Mouse (Mus musculus): ENCODE measurements around the gene Olfr1256. TPM values are rescaled to one million over a fixed set of nuclear protein-coding genes. Genes with fewer than 3 reads are reported as not detected.
A peak's percentile ranks its signal among the peaks of the same experiment; 100 is the strongest.

The Olfr1256 gene
- polyA plus RNA-seq (2016; fragmentation: Nextera tagmentation; extraction: Ambion mirVana) = not detected in 2 replicates

DNA sequence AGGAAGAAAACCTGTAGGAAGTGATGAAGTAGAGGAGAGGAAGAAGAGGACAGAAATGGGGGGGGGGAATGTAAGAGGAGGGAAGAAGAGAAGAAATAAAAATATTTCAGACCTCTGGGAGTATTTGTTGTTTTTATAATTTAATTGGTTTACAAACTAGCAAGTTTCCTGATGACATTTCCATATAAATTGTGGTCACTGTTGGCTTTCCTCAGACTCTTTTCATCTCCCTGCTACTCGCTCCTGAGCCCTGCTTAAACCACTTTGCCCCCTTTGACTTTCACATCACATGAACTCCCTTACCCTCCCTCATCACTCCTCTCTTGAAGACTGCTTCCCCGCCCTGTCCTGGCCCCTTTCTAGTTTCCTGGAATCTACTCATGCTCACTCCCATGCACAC lies at the start of gene Olfr1256:
TSS of gene Olfr1256 (minus strand) at position 101 of the 400 bp plus-strand sequence.
- 57% methylated on average over 2 of the region's 2 CpGs for WGBS
- H3K4me3 ChIP-seq = no peak within 1 kb of the TSS
- H3K9me3 ChIP-seq = no peaks in the 10 kb centered on the region
- no peak for ATAC-seq (ENCODE audit: low FRiP score, low read depth)
- no peak within 1 kb of the TSS for H3K27ac ChIP-seq (replicated peaks)
- no peaks in the 10 kb centered on the region for H3K36me3 ChIP-seq
- no peak within 1 kb of the TSS for H3K4me2 ChIP-seq (replicated peaks)
- no peaks in the 10 kb centered on the region for H3K27me3 ChIP-seq
- no peaks in the 10 kb centered on the region for H3K4me1 ChIP-seq
- H3K9ac ChIP-seq (replicated peaks) = no peak within 1 kb of the TSS

DNA sequence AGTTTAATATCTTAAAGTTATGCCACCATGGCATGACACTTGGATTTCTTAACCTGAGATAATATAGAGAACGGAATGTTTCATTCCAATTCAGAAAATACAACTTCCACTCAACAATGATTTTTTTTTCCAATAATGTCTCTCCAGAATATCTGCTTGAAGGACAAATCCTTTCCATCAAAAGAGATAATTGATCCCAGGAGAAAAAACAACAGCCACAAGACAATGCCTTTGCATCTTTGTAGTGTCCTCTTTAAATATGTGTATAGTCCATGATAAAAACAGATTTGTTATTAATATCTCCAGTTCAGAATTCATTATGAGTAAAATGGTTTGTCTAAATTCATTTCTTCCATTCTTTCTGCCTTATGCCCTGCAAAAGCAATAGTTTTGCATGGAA lies 36.8 kb upstream of the Olfr1256 start, which contains the start of gene Olfr1257:
TSS of gene Olfr1257 (plus strand) at position 301 of the 400 bp plus-strand sequence.
- H3K9ac ChIP-seq (replicated peaks) = no peak within 1 kb of the TSS
- no peak within 1 kb of the TSS for H3K4me3 ChIP-seq
- no peaks in the 10 kb centered on the region for H3K9me3 ChIP-seq
- no peak for ATAC-seq (ENCODE audit: low FRiP score, low read depth)
- no peak within 1 kb of the TSS for H3K27ac ChIP-seq (replicated peaks)
- H3K4me1 ChIP-seq = no peaks in the 10 kb centered on the region
- no peaks in the 10 kb centered on the region for H3K36me3 ChIP-seq
- WGBS = 88% methylated on average over 1 of the region's 1 CpGs
- H3K27me3 ChIP-seq = no peaks in the 10 kb centered on the region
- H3K4me2 ChIP-seq (replicated peaks) = no peak within 1 kb of the TSS

DNA sequence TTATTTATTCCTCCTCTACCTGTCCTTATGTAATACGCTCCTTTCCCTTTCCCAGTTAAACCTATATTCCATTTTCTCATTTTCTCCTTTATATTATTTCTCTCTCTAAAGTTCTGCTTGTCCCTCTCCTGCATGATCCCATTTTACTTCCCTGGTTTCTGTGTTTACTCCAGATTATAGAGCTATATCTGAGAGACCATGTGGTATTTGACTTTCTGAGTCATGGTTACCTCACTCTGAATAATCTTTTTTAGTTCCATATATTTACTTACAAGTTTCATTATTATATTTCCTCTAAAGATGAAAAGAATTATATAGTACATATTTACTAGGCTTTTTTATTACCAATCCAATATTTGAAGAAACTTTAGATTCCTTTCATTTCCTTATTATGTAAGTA lies 7.9 kb upstream of the Olfr1256 start:
- Histone ChIP-seq H3K4me1 (no peaks in the 10 kb centered on the region), H3K27ac (replicated peaks) (no peak overlapping the region), H3K9me3 (no peaks in the 10 kb centered on the region), H3K4me2 (replicated peaks) (no peak overlapping the region), H3K9ac (replicated peaks) (no peak overlapping the region), H3K4me3 (no peak overlapping the region), H3K27me3 (no peaks in the 10 kb centered on the region), H3K36me3 (no peaks in the 10 kb centered on the region)
- 96% methylated on average over 1 of the region's 1 CpGs for whole genome bisulfite sequencing
- no peak for ATAC-seq (ENCODE audit: low FRiP score, low read depth)

DNA sequence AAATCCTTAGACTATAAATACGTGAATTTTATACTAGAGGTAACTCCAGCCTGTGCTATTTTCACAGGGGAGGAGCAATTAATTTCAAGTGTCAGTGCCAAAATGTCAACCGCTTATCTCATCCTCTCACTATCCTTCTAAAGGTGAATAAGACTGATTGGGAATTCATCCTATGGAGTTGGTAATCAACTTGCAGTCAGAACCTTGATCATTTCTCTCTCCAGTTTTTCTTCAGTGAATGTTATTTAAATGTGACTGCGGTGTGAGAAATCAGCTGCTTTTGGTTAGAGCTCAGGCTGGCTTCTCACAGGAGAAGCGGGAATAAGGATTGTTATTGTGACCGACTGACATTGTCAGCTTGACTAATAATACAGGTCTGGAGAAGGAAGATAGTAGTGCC lies 6.8 kb upstream of the Olfr1256 start, which contains the start of gene Olfr48:
TSS of gene Olfr48 (minus strand) at position 101 of the 400 bp plus-strand sequence.
- Histone ChIP-seq H3K27ac (replicated peaks) (no peak within 1 kb of the TSS), H3K4me1 (no peaks in the 10 kb centered on the region), H3K4me3 (no peak within 1 kb of the TSS), H3K36me3 (no peaks in the 10 kb centered on the region), H3K27me3 (no peaks in the 10 kb centered on the region), H3K4me2 (replicated peaks) (no peak within 1 kb of the TSS), H3K9ac (replicated peaks) (no peak within 1 kb of the TSS), H3K9me3 (no peaks in the 10 kb centered on the region)
- WGBS = 85% methylated on average over 5 of the region's 5 CpGs
- no peak for ATAC-seq (ENCODE audit: low FRiP score, low read depth)

DNA sequence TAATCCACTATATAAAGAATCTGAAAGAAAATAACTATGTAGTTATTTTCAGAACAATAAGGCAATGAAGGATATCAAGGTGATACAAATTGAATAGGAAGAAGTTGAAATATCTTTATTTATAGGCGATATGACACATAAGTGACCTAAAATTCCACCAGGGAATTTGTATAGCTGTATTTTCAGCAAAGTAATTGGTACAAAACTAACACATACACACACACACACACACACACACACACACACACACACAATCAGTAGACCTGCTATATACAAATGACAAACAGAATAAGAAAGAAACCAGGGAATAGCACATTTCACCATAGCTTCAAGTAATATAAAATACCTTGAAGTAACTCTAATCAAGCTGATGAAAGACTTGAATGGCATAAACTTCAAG lies 21.1 kb downstream of the Olfr1256 start:
- 80% methylated on average over 1 of the region's 1 CpGs for WGBS
- ATAC-seq (ENCODE audit: low FRiP score, low read depth) = no peak
- Histone ChIP-seq H3K27ac (replicated peaks) (no peak overlapping the region), H3K4me1 (no peaks in the 10 kb centered on the region), H3K4me3 (no peak overlapping the region), H3K27me3 (no peaks in the 10 kb centered on the region), H3K4me2 (replicated peaks) (no peak overlapping the region), H3K36me3 (no peaks in the 10 kb centered on the region), H3K9ac (replicated peaks) (no peak overlapping the region), H3K9me3 (0 out of 2 replicates have a peak, but pooled peaks cover 4% of the 10 kb centered on the region)

DNA sequence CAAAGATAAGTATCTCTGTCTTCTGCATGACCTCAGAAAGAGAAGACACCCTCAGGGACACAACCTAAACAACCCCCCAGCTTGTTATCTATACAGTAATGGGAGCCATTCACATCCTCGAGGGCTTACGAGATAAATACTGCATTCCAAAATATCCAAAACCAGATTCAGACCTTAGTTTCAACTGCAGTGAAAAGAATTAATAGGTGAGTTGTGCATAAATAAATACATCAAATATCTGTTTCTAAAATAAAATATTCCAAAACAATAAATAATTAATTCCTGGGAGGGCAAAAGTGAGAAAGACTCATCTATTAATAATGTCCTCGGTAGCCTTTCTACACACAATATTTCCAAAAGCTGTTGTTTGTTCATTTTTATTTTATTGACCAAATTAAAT lies 29.6 kb downstream of the Olfr1256 start, which contains the start of gene Olfr1255:
TSS of gene Olfr1255 (plus strand) at position 301 of the 400 bp plus-strand sequence.
- Histone ChIP-seq H3K27me3 (no peaks in the 10 kb centered on the region), H3K4me2 (replicated peaks) (no peak within 1 kb of the TSS), H3K27ac (replicated peaks) (no peak within 1 kb of the TSS), H3K36me3 (no peaks in the 10 kb centered on the region), H3K9me3 (no peaks in the 10 kb centered on the region), H3K9ac (replicated peaks) (no peak within 1 kb of the TSS), H3K4me1 (no peaks in the 10 kb centered on the region), H3K4me3 (no peak within 1 kb of the TSS)
- WGBS = 87% methylated on average over 3 of the region's 3 CpGs
- peak; percentile 56; the same call in 1 of the 2 replicates for ATAC-seq (ENCODE audit: low FRiP score, low read depth)

DNA sequence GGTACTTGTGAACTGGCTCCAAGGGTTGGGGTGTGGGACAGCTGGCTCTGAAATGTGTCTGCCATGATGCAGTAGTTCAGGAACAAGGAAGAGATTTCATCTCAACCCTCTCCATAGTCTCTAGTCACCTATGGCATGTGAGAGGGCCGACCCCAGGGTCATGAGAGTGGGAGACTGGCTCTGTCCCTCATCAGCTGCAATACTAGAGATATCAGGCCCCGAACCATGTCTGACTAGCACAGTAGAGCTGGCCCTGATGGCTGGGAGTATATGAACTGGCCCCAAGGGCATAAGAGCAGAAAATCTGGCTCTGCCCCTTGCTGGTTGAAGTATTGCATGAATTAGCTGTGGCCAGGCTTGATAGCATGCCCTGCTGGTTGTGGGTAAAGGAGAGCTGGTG lies 30.6 kb downstream of the Olfr1256 start:
- Histone ChIP-seq H3K9me3 (no peaks in the 10 kb centered on the region), H3K27me3 (no peaks in the 10 kb centered on the region), H3K4me2 (replicated peaks) (no peak overlapping the region), H3K27ac (replicated peaks) (no peak overlapping the region), H3K9ac (replicated peaks) (no peak overlapping the region), H3K4me3 (no peak overlapping the region), H3K36me3 (no peaks in the 10 kb centered on the region), H3K4me1 (no peaks in the 10 kb centered on the region)
- 90% methylated on average over 2 of the region's 2 CpGs for WGBS
- peak; percentile 44; the same call in 1 of the 2 replicates for ATAC-seq (ENCODE audit: low FRiP score, low read depth)

DNA sequence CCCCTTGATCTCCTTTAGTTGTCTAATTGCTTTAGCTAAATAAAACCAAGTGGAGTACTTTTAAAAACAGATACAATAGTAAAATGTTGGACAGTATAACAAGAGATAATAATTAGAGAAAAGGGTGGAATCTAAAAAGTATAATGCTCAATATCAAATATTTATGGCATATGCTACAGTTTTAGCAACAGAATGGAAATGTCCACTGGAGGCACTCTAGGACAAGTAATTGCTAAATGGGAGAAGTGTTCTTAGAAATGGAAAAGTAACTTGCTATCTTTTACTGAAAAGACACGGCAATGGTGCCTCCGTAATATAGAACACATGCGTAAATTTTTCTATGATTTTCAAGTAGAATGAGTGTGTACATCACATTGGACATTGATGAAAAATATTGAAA lies 41.8 kb downstream of the Olfr1256 start:
- H3K9me3 ChIP-seq = no peaks in the 10 kb centered on the region
- WGBS = 94% methylated on average over 3 of the region's 3 CpGs
- ATAC-seq (ENCODE audit: low FRiP score, low read depth) = no peak
- H3K36me3 ChIP-seq = no peaks in the 10 kb centered on the region
- H3K4me3 ChIP-seq = no peak overlapping the region
- no peak overlapping the region for H3K9ac ChIP-seq (replicated peaks)
- no peak overlapping the region for H3K4me2 ChIP-seq (replicated peaks)
- no peak overlapping the region for H3K27ac ChIP-seq (replicated peaks)
- no peaks in the 10 kb centered on the region for H3K4me1 ChIP-seq
- no peaks in the 10 kb centered on the region for H3K27me3 ChIP-seq

DNA sequence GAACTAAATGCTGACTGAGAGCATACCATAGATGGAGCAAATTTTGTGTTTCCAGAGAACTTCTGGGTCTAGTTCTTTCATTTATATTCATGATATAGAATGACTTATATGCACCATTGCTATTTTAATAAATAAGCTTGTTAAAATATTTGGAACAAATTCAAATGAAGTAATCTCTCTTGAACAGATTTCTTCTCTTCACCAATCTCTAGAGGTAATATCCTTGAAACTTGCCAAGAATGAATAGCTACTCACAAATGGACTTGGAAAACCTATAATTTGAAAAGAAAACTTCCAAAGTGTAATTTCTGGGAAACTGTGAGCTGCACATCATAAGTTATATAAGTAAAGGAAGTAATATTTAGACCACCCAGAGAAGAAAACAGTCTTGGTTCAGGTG lies 47.8 kb downstream of the Olfr1256 start, which contains the start of gene Olfr1254:
TSS of gene Olfr1254 (minus strand) at position 101 of the 400 bp plus-strand sequence.
- H3K4me1 ChIP-seq = no peaks in the 10 kb centered on the region
- H3K4me2 ChIP-seq (replicated peaks) = no peak within 1 kb of the TSS
- no peak within 1 kb of the TSS for H3K4me3 ChIP-seq
- no peaks in the 10 kb centered on the region for H3K9me3 ChIP-seq
- H3K9ac ChIP-seq (replicated peaks) = no peak within 1 kb of the TSS
- H3K27me3 ChIP-seq = no peaks in the 10 kb centered on the region
- H3K36me3 ChIP-seq = no peaks in the 10 kb centered on the region
- no peak for ATAC-seq (ENCODE audit: low FRiP score, low read depth)
- H3K27ac ChIP-seq (replicated peaks) = no peak within 1 kb of the TSS

Other genes starting within 250 kb of the Olfr1256 start
- gene Olfr1246, start 248.4 kb downstream of the Olfr1256 start, polyA plus RNA-seq (2016; fragmentation: Nextera tagmentation; extraction: Ambion mirVana) = not detected in 2 replicates
- gene Olfr1247, start 227.4 kb downstream of the Olfr1256 start, polyA plus RNA-seq (2016; fragmentation: Nextera tagmentation; extraction: Ambion mirVana) = not detected in 2 replicates
- not detected in 2 replicates for gene Olfr1248, start 223.3 kb downstream of the Olfr1256 start, polyA plus RNA-seq (2016; fragmentation: Nextera tagmentation; extraction: Ambion mirVana)
- gene Olfr1249, start 206.6 kb downstream of the Olfr1256 start, polyA plus RNA-seq (2016; fragmentation: Nextera tagmentation; extraction: Ambion mirVana) = not detected in 2 replicates
- not detected in 2 replicates for gene Olfr1250, start 180.1 kb downstream of the Olfr1256 start, polyA plus RNA-seq (2016; fragmentation: Nextera tagmentation; extraction: Ambion mirVana)
- not detected in 2 replicates for gene Olfr1251, start 169.6 kb downstream of the Olfr1256 start, polyA plus RNA-seq (2016; fragmentation: Nextera tagmentation; extraction: Ambion mirVana)
- not detected in 2 replicates for gene Olfr1252, start 116.5 kb downstream of the Olfr1256 start, polyA plus RNA-seq (2016; fragmentation: Nextera tagmentation; extraction: Ambion mirVana)
- gene Olfr1253, start 84.5 kb downstream of the Olfr1256 start, polyA plus RNA-seq (2016; fragmentation: Nextera tagmentation; extraction: Ambion mirVana) = not detected in 2 replicates
- gene Olfr1254, start 47.9 kb downstream of the Olfr1256 start, polyA plus RNA-seq (2016; fragmentation: Nextera tagmentation; extraction: Ambion mirVana) = not detected in 2 replicates
- gene Olfr1255, start 29.5 kb downstream of the Olfr1256 start, polyA plus RNA-seq (2016; fragmentation: Nextera tagmentation; extraction: Ambion mirVana) = not detected in 2 replicates
- not detected in 2 replicates for gene Olfr48, start 6.7 kb upstream of the Olfr1256 start, polyA plus RNA-seq (2016; fragmentation: Nextera tagmentation; extraction: Ambion mirVana)
- gene Olfr1257, start 36.9 kb upstream of the Olfr1256 start, polyA plus RNA-seq (2016; fragmentation: Nextera tagmentation; extraction: Ambion mirVana) = not detected in 2 replicates
- not detected in 2 replicates for gene Olfr1258, start 85.8 kb upstream of the Olfr1256 start, polyA plus RNA-seq (2016; fragmentation: Nextera tagmentation; extraction: Ambion mirVana)
- gene Olfr1259, start 107.1 kb upstream of the Olfr1256 start, polyA plus RNA-seq (2016; fragmentation: Nextera tagmentation; extraction: Ambion mirVana) = not detected in 2 replicates
- not detected in 2 replicates for gene Olfr1260, start 132.8 kb upstream of the Olfr1256 start, polyA plus RNA-seq (2016; fragmentation: Nextera tagmentation; extraction: Ambion mirVana)
- gene Olfr1261, start 149.7 kb upstream of the Olfr1256 start, polyA plus RNA-seq (2016; fragmentation: Nextera tagmentation; extraction: Ambion mirVana) = not detected in 2 replicates
- gene Olfr1262, start 158.6 kb upstream of the Olfr1256 start, polyA plus RNA-seq (2016; fragmentation: Nextera tagmentation; extraction: Ambion mirVana) = not detected in 2 replicates
- not detected in 2 replicates for gene Olfr1263, start 170.6 kb upstream of the Olfr1256 start, polyA plus RNA-seq (2016; fragmentation: Nextera tagmentation; extraction: Ambion mirVana)
- gene Olfr1264, start 184.0 kb upstream of the Olfr1256 start, polyA plus RNA-seq (2016; fragmentation: Nextera tagmentation; extraction: Ambion mirVana) = not detected in 2 replicates
- not detected in 2 replicates for gene Olfr1265, start 193.8 kb upstream of the Olfr1256 start, polyA plus RNA-seq (2016; fragmentation: Nextera tagmentation; extraction: Ambion mirVana)
- not detected in 2 replicates for gene Olfr140, start 222.0 kb upstream of the Olfr1256 start, polyA plus RNA-seq (2016; fragmentation: Nextera tagmentation; extraction: Ambion mirVana)

All from midbrain, embryonic 12.5 days (tissue).